Mouse (Mus musculus) Patski (cell line): ENCODE measurements around the gene Art3. TPM values are rescaled to one million over a fixed set of nuclear protein-coding genes. Genes with fewer than 3 reads are reported as not detected.
"Not testable (repeated sequence)": the region's sequence is repeated elsewhere in the genome, so short reads cannot be mapped to it uniquely, and the experiment has no call there.

ENCODE experiments used
- ATAC-seq: fragments of 100-300 bp; one replicate; pipeline ENCODE4 v1.8.0; 2021
- CTCF ChIA-PET: fragments of 350-600 bp; sonication (Branson Sonifier 250); formaldehyde crosslinking; loops from one replicate; lab custom pipeline; 2022; ENCODE audit warnings: inconsistent platforms; lab: Charles Lee
- POLR2A ChIA-PET: fragments of 350-600 bp; sonication (Branson Sonifier 250); formaldehyde crosslinking; loops from one replicate; lab custom pipeline; 2022; ENCODE audit warnings: antibody characterized with exemption, inconsistent platforms; lab: Charles Lee
- DNase-seq: peaks from one replicate; pipeline ENCODE4 v3.0.0-alpha.2; 2011; ENCODE audit warnings: low read depth, low spot score
- H3K27me3 ChIP-seq: fragments of 371-371 bp; one replicate; pipeline ENCODE4 v1.5.1; 2021
- CTCF ChIP-seq: fragments of 100-300 bp; IDR thresholded peaks from one replicate; pipeline ENCODE4 v1.5.1; 2021
- in situ Hi-C: fragments of 300-500 bp; cut with MboI; formaldehyde crosslinking; loops from 3 replicates; pipeline ENCODE4 v1.11.1; 2018; ENCODE audit warnings: low pct_unique_long_range_greater_than_20kb, mixed read lengths
- polyA plus RNA-seq: library from polyadenylated mRNA; unstranded; gene quantifications from one replicate; pipeline ENCODE4 v1.2.3, GENCODE M21; 2021

Art3 gene
- polyA plus RNA-seq, 1 experiment from 2014 or later: not detected

DNA sequence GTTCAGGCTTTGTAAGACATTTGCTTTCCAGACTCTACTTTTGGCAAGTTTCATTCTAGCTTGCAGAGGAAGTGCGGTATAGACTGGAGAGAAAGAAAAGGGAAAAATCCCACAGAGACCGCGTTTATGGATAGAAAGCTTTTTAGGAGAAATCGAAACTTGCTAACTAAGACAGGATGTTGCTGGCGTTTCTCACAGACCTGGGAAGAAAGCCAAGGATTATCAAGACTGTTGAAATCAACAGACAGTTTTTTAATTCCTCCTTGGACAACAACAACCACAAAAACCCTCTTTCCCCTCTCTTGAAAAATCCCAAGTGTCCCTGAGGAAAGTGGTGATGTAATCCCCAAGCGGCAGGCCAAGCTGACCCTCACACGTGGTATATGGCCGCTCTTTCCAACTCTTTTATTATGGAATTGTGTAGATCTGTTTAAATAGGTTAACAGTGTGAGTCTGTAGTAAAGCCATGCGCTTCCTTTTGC lies 773 bp downstream of the Art3 start:
- ChIA-PET CTCF (no interaction called here), POLR2A (interaction anchor here (0.6 to 1.1 kb wide), 3 partner anchors 10 to 576 kb away, joined by 3 to 4 read pairs (median 3); no protein-coding TSS in a partner anchor)
- no peak for ATAC-seq
- no peak for DNase-seq
- TF ChIP-seq CTCF: no peak
- in situ Hi-C loops: no loop called here
- no peaks in the 10 kb centered on the region for H3K27me3 ChIP-seq

DNA sequence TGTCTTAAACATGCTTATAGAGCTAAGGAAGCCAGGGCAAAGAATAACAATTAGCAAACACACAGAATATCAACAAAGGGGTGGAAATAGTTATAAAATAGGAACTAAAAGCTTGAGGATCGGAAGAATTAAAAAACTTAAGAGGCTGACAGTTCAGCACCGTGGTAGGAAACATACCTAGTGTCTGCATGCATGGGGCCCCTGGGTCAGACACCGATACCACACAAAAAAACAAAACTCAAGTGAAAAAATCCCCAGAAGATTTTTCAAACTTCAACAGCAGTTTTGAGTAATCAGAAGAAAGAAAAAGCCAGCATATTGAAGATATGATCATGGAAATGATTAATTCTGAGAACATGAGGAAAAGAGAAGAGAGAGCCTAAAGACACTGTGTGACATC lies 5.1 kb downstream of the Art3 start:
- no peak for DNase-seq
- in situ Hi-C loops: no loop called here

DNA sequence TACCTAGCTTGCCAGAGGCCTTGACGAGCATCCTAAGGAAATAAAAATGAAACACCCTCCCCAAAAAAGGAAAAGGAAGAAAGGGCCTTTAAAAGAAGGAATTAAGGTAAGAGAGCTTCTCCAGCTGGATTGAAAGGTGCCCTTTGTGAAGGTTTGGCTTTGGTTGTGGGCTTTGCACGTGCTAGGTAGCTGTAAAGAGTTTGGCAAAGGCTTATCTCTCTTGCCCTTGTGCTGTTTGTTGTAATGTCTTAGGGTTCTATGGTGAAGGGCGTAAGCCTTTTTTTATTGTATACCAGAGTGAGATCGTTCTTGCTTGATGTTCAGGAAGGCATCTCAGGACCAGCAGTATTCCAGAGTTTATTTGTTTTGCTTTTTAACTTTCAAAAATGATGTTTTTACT lies 9.0 kb downstream of the Art3 start:
- no peak for DNase-seq
- ChIA-PET POLR2A (no interaction called here), CTCF (no interaction called here)
- no peaks in the 10 kb centered on the region for H3K27me3 ChIP-seq
- ATAC-seq: no peak
- in situ Hi-C loops: no loop called here
- no peak for TF ChIP-seq CTCF

More for the DNA sequence above, 5.1 kb downstream of the Art3 start:
- CTCF ChIA-PET: interaction anchor here (1.2 to 2.0 kb wide), 4 partner anchors 10 to 61 kb away, joined by 3 to 6 read pairs (median 4); partner anchors contain the start of gene Cxcl10
- ATAC-seq: no peak
- H3K27me3 ChIP-seq: no peaks in the 10 kb centered on the region
- no peak for TF ChIP-seq CTCF
- POLR2A ChIA-PET: interaction anchor here (0.5 kb wide), 1 partner anchor 15 kb away, joined by 4 read pairs; no protein-coding TSS in a partner anchor

DNA sequence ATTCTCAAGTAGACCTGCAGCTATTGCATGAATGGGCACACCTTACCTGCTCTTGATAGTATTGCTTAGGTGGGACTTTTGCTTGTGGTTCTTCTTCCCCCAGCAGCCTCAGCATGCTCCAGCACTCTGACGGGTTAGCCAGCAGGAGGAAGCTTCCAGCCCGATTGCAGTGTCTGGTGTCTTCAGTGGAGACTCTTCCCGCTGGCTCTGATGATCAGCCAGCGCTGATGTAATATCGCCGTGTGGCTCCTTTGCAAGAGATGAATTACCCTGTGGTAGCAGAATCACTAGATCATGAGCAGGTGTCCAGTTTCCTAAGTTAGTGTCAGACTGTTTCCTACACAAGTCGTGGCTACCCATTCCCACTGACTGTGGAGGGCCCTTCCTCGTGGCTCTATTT lies 13.4 kb downstream of the Art3 start:
- DNase-seq (no peak), ATAC-seq (no peak)
- no peaks in the 10 kb centered on the region for H3K27me3 ChIP-seq
- in situ Hi-C loops: no loop called here
- ChIA-PET CTCF (no interaction called here), POLR2A (no interaction called here)
- no peak for TF ChIP-seq CTCF

DNA sequence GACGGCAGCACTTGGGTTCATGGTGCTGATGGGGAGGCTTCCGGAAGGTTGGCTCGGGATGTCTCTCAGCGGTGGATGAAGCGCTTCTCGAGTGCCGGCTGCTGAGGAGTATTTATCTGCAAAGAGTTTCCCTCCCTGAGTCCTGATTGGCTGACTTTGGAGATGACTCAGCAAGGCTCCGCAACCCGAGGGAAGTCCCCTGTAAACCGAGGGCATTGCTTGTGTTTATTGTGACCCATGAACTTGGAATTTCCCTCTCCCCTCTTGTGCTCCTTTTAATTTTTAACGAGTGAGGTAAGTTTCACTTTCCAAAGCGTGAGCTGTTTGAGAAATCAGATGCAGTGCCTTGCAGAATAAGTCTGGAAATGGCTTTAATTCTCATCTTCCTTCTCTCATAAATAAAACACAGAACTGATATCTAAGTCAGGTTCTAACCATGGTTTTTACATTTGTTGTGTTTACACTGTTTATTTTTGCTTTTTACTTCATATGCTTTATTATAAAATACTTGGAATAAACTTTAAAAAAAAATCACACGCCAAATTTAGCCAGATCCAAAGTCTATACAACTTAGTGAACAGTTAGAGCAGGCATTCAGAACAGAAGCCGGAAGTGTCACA lies 17.3 kb downstream of the Art3 start, which contains the start of gene Cxcl10:
Gene Cxcl10 (minus strand): TSS at position 96 of the 620 bp plus-strand sequence.
- ChIA-PET CTCF (interaction anchor here (0.7 to 1.8 kb wide), 7 partner anchors 12 to 998 kb away, joined by 3 to 6 read pairs (median 4); partner anchors contain the start of gene Sdad1), POLR2A (no interaction called here)
- in situ Hi-C loops: no loop called here
- ATAC-seq (peak; percentile 79), DNase-seq (no peak)
- no peak for TF ChIP-seq CTCF
- no peaks in the 10 kb centered on the region for H3K27me3 ChIP-seq

DNA sequence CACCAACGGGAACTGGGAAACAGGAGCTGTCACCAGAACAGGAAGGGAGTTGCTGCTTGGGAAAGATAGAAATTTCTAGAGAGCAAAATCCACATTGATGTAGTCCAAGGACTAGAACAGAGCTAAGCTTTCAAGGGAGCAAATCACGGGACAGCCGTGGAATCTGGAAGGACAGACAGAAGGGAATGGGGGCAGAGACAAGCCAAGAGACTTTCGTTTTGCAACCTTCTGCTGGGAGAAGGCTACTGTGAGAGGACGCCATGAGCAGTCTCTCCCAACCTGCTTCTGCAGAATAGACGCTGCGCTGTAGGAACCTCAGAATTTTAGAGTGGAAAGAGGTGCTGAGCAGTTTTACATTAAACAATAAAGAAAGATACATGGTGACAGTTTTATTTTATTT lies 18.1 kb downstream of the Art3 start:
- ATAC-seq (no peak), DNase-seq (no peak)
- in situ Hi-C loops: no loop called here
- no peak for TF ChIP-seq CTCF
- ChIA-PET POLR2A (no interaction called here), CTCF (interaction anchor here (1.2 to 1.8 kb wide), 4 partner anchors 13 to 40 kb away, joined by 3 to 6 read pairs (median 6); partner anchors contain the start of gene Sdad1)
- no peaks in the 10 kb centered on the region for H3K27me3 ChIP-seq

DNA sequence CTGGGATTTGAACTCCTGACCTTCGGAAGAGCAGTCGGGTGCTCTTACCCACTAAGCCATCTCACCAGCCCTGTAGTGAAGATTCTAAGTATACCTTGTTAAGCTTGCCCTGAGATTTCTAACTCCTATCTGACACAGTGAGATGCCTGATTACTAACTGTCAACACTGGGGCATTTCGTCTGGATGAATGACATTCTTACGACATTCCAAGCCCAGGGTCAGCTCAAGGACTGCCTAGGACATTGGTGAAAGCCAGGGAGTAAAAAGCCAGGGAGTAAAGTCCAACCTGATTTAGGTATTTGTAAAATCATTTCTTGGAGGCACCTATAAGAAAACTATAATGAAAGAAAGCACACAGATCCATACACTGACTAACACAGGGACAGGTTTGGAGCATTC lies 21.1 kb downstream of the Art3 start:
- CTCF ChIA-PET: interaction anchor here (1.4 to 1.6 kb wide), 4 partner anchors 15 to 40 kb away, joined by 3 read pairs; no protein-coding TSS in a partner anchor
- in situ Hi-C loops, DNase-seq, ATAC-seq, H3K27me3 ChIP-seq, POLR2A ChIA-PET: not testable (repeated sequence)

DNA sequence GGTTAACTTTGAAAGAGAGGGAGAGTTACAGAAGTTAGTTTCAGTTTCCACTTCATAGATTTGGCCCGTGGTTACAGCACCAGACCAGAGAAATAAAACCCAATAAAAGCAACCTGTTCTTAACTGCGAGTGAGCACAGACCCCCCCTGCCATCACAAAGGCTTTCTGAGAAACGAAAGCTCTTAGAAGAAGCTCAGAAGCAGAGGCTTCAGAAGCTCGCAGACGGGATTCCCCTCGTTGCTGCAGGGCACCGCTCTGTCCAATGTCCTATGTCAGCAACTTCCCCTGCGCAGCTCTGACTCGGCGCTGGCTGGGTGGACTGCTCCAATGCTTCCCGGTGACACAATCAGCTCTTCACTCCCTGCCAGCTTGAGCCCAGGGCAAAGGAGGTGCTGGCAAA lies 21.9 kb downstream of the Art3 start:
- POLR2A ChIA-PET: interaction anchor here (0.7 kb wide), 1 partner anchor 31 kb away, joined by 5 read pairs; no protein-coding TSS in a partner anchor
- CTCF ChIA-PET: interaction anchor here (1.1 to 1.5 kb wide), 3 partner anchors 21 to 28 kb away, joined by 3 to 4 read pairs (median 3); no protein-coding TSS in a partner anchor
- TF ChIP-seq CTCF: no peak
- no peak for DNase-seq
- in situ Hi-C loops: no loop called here
- ATAC-seq: peak; percentile 74
- no peaks in the 10 kb centered on the region for H3K27me3 ChIP-seq

DNA sequence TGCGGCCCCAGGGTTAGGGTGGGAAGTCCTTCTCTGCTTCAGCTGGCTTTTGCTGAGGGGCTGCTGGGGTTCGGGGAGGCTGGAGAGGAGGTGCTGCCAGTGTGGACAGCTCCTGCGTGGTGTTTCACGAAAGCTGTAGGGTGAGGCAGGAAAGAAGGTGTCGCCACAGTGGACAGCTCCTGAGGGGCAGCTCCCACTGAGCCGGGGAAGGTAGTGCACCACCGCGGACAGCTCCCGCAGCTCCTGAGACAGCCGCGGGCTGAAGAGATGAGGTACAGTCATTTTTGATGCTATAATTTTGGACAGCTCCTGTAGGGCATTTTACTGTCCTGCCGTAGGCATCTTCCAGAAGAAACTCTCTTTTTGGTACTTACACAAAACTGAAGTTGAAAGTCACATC lies 26.4 kb downstream of the Art3 start:
- ChIA-PET POLR2A (no interaction called here), CTCF (interaction anchor here (2.4 kb wide), 1 partner anchor 46 kb away, joined by 8 read pairs; no protein-coding TSS in a partner anchor)
- DNase-seq (no peak), ATAC-seq (peak; percentile 95)
- in situ Hi-C loops: no loop called here
- H3K27me3 ChIP-seq: no peaks in the 10 kb centered on the region
- TF ChIP-seq CTCF: no peak

DNA sequence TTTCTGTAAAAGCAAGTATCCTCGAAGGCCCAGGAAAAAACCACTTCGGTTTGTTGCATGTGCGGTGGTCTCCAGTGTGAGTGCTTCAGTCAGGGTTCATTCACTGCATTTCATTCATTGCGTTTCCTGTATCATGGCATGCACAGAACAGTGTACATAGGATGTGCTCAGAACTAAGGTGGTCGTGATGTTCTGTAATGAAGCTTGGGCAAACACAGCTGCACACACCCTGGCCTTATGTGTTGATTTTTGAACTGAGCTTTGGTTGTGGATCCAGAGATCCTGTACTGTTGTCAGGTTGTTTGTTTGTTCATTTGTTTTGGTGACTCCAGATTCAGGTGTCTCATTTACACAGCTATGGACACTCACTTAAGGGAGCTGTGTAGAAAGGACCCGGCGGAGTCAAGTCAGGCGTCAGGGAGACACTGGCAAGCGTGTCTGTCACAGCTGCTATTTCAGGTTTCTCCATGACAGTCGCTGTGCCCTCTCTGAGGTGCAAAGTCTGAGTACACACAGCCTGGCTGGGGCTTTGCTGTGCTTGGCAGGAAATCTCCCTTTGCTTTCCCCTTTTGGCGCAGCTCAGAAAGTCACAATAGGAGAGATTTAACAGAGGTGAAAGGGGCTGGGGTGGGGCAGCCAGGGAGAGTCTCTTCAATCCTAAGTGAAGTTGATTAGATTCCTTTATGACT lies 27.3 kb downstream of the Art3 start:
- in situ Hi-C loops: no loop called here

More for the DNA sequence above, 27.3 kb downstream of the Art3 start:
- POLR2A ChIA-PET: no interaction called here
- CTCF ChIA-PET: interaction anchor here (1.0 to 2.4 kb wide), 2 partner anchors 17 to 47 kb away, joined by 5 to 8 read pairs; no protein-coding TSS in a partner anchor
- ATAC-seq (no peak), DNase-seq (no peak)
- no peaks in the 10 kb centered on the region for H3K27me3 ChIP-seq
- no peak for TF ChIP-seq CTCF
